Mouse (Mus musculus) thymus, postnatal 10 days (tissue): Measurements from ENCODE around the gene Igfbp7.

Experiments
- DNase-seq, 2 experiments: peaks; one replicate each; pipeline ENCODE4 v3.0.0; 2021; ENCODE audit warnings: low spot score in 2 of 2

The Igfbp7 gene

DNA sequence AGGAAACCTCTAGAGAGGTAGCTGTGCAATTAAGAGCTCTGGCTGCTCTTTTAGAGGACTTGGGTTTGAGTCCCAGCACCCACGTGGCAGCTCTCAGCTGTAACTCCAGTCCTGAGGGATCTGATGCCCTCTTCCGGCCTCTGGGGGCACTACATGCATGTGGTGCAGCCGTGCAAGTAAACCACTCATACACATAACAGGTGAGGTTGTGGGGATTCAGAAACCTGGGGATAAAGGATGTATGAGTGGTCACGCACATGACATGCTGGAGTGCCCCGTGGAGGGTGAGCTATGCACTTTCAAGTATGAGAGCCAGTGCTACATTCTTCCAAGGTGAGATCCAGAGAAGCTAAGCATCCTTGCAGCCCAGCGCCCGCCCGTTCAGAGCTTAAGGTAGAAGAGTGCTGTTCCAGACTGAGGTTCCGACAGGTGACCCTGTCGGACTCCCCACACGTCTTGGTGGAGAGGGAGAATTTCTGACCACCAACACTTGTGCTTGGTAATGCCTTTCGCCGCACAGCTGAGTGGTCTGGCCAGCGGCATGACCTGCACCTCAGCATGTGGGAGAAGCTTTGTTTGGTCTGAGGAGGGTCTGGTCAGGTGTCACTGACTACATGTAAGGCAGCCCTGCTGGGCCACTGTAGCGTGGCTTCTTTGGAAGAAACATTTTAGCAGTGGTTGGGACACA is 57.7 kb downstream of the Igfbp7 start:
- no peak for DNase-seq

DNA sequence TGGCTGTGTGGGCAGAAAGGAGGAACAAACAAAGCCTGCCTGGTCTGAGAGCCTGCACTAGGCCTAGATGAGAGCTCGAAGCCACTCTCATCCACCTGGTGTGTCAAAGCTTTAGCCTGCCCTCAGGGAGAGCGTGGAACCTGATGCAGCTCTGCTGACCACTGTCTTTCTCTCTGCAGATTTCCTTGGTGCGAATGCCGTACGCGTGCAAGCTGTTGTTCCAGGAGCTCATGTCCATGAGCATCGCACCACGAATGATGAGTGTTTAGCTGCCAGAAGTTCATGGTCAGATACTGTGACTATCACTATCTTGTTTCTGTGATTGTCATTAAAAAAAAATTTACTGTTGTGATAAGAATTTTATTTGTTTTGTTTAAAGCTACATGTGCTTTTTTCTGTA is 58.9 kb downstream of the Igfbp7 start:
- no peak for DNase-seq

DNA sequence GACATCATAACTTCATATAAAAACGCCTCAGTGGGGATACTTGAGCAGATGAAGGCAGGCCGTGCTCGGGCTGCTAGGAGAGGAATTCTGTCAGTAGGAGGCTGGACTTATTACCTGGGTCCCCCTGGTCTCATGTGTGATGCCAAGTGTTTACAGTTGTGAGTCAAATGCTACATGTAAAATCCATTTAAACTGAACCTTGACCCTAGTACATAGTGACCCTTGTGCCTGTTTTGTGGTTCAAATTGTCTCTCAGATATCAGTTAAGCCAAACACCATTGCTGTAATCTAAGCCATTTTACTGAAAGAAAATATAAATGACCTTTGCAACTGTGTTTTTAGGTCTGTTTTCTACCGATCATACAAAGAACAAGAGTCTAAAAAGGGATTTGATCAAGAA is 67.8 kb downstream of the Igfbp7 start:
- DNase-seq, result no peak

DNA sequence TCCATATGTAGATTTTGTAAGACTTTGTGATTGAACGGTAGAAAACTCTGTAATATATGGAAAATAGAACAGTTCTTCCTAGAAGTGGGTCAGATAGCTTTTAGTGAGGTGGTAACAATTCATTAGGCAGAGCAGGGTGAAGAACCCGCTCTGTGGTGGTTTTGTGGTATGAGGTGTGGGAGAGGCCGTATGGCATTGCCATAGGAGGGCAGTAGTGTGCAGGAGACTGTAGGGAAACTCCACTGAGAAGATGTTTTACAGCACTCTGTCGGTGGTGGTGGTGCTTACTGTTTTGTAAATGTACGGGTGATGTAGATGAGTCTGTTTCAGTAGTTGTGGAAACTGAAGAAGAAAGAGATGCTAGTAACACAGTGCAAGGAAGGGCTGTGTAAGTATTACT is 77.7 kb downstream of the Igfbp7 start:
- DNase-seq, result no peak

DNA sequence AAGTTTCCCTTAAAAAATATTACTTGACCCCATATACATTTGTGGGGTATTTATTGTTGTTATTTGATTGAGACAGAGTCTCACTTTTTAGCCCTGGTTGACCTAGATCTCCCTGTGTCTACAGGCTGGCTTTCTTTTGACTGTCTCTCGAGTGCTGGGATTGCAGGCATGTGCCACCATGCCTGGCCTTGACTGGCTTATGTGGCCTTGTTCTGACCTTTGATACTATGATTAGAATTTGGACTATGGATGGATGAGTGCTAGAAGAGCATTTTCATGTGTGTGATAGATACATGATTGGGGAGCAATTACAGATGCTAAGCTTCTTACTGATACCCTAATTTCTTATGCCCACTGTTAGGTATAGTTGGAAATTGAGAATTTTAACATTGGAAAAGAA is 82.9 kb downstream of the Igfbp7 start:
- no peak for DNase-seq

DNA sequence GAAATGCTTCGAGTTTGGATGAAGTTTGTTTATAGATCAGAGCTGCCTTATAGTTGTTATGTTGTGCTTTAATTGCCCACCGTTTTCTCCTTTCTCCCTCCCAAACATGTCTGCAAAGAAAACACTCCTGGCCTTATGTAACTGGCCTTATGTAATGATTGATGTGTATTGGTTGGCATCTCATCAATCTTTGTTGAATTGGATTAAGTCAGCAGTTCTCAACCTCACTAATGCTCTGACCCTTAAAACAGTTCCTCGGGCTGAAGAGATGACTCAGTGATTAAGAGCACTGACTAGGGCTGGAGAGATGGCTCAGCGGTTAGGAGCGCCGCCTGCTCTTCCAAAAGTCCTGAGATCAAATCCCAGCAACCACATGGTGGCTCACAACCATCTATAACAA is 92.9 kb downstream of the Igfbp7 start:
- DNase-seq, result no peak

DNA sequence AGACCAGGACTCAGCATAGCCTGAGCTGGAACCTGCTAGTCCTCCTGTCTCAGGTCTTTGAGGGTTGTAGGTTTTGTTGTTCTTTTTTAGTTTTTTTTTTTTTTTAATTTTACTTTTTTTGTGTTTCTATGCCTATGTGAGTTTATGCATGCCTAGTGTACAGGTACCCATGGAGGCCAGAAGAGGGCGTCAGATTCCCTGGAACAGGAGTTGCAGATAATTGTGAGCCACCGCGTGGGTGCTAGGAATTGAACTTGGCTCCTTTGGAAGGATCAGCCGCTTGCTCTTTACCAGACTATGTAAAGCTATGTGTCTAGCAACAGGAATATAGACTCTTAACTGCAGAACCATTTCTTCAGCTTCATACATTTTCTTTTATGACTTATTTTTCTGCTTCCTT is 93.6 kb downstream of the Igfbp7 start:
- DNase-seq, result no peak

DNA sequence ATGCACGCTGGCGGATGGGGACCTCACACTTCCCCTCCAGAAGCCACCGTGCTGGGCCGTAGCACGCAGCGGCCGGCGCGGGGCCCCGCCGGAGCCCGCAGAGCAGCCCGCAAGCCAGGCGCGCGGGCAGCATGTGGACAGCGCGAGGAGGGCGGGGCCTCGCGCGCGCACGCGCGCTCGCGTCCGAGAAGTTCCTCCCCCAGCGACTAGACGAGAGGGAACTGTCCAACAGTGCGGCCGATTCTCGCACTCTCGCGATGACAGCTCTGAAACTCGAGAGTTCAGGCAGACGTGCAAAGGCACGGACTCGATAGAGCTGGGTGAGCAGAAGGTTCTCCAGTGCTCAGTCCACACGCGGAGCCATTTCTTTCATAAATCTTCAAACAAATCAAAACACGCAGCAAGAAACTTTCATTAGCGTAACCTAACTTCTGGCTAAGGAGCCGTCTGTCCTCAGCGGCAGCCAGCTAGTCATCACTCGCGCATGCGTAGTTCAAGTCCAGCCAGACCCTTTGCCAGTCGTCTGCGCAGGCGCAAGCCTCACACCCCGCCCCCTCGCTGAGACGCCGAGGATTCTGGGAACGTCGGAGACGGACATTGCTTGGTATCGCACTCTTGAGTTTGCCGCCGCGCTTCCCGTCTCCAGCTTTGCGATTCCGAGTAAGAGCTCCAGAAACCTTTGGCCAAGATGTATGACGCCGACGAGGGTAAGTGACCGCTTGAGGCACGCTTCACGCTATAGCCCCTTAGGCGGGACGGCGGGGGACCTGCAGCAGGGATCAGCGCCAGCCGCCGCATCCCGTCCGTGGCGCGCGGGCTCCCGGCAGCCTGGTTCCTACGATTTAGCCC is 97.7 kb downstream of the Igfbp7 start, which contains the start of the genes Noa1 and Polr2b:
Noa1 (minus strand) TSS at position 161 of the 849 bp plus-strand sequence.
Polr2b (plus strand) TSS at position 224 of the 849 bp plus-strand sequence.
- DNase-seq, result peak; percentile 97 to 99

DNA sequence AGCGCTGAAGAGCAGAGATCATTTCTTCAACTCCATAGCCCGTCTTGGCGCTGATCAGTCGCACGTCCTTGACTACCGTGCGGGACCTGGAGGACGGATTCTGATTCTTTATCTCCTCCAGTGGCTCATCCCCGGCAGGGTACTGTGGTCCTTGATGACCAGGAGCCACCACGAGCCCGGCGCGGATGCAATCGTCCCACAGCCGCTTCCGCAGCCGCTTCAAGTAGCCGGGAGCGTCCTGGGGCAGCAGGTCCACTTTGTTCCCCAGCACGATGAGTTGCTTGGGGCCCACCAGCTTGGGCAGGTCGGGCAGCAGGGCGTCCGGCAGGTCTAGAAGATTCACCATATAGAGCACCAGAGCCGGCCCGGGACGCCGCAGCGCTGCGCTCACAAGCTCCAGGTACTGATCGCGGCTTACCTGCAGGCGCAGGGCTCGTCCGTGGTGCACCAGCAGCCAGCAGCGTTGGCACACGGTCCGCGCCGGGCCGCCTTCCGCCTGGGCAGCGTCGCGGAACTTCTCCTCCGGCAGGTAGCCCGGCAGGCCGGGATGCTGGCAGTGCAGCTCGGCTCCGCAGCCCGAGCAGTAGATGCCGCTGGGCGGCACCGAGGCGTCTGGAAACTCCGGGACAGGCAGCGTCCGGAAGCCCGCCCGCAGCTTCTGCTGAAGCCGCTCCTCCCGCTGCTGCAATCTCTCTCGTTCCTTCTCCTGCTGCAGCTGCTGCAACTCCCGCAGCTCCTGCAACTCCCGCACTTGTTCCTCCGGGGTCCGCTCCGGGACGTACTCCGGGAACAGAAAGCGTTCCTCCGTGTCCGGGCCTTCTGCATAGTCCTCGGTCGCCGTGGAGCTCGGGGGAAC is 98.6 kb downstream of the Igfbp7 start:
- peak in 1 of 2 experiments; percentile 50 for DNase-seq

DNA sequence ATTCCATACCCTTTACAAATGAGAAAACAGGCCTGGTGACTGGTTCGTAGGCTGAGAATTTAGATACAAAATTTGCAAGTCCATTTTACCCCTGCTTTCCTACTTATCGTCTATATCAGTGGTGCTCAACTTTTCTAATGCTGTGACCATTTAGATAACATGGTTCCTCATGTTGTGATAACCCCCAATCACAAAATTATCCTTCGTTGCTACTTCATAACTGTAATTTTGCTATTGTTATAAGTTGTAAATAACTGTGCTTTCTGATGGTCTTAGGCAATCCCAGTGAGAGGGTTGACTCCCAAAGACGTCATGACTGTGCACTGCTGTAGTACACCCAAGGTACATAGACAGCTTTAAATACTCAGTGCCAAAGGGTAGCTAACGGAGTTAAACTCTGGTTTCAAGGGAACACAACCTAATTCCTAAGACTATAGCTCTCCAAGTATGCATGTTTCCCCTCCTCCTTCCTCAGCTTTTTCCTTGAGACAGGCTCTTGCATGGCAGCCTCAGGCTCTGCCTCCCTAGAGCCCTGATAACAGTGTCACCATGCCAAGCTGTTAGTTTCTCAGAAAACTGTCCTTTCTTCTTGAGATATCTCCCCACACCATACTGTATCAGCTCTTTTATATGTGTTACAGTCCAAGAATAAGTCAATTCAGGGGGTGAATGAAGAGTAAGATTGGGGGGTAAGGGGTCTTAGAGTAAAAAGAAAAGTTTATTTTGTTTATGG is 99.9 kb downstream of the Igfbp7 start:
- DNase-seq, result no peak

DNA sequence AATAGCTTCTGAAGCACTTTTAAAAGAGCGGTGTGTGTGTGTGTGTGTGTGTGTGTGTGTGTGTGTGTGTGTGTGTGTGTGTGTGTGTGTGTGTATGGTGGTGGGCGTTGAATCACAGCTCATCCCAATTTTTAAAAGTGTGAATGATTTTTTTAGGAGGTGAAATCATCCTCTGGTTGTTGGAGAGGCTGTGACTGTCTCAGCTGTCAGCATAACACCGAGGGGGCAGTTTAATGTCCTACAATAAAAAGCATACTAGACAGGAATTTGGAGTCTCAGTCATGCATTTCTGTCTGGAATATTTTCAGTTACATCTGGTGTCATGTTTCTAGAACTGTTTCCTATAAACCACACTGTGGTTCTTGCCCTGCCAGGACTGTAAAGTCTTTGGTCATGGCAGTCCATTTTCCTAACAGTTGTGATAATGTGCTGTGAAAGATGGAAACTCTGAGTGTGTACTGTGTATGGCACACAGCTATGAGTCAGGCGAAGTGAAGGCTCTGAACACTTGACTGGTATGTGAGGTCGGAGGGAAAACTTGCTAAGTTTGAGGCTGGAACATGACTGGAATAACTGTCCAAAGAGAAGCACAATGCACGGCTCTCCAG is 106.4 kb downstream of the Igfbp7 start:
- DNase-seq, result no peak

DNA sequence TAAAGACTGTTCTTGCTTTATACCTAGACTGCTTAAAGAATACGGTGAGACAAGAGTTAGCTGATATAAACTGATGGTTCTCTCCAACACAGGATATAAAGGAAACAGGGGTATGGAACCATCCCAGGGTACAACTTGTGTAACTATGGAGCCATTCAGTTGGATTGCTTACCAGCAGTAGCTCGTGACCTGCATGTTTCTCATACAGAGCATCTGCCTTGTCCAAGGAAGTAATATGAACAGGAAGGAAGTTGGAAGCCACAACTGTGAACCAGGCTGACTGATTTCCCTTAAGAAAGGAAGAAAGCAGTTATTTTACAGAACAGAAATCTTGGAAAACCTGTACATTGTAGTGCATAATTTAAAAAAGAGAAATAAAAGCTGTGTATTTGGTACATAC is 108.4 kb downstream of the Igfbp7 start:
- no peak for DNase-seq
